22 mouse cellular contexts compared by ENCODE assay signal in genomic region chr14:22611011-22611410, GRCm38 (mm10).
DNase-seq lines count a peak whose midpoint lies in the region; ATAC-seq and TF ChIP-seq lines count a peak whose summit lies in the region.
"Had no signal": no experiment of that assay in that cellular context is flagged by ENCODE, and none has a peak within 500 bp of the region (broad histone marks: within the 10 kb centered on the region; RNA-seq: fewer than 3 reads in every experiment).

No protein-coding gene starts in this region.

- H3K27ac ChIP-seq in heart, adult 2 months, result no peak overlapping the region
- H3K27ac ChIP-seq in midbrain, embryonic 11.5 days (ENCODE audit: low read depth, low read length), result no peak overlapping the region
- H3K27ac ChIP-seq in midbrain, postnatal 0 days (ENCODE audit: low read depth, low read length), result no peak overlapping the region

- no peak for TF ChIP-seq POLR2A in heart, adult 2 months (IDR thresholded peaks at IDR 0.05; ENCODE audit: insufficient read depth, low read depth, low read length)

- DNase-seq in heart, adult 11 months, result peak; percentile 12
- DNase-seq in heart, adult 2 months, result no peak
- DNase-seq in midbrain, embryonic 11.5 days (ENCODE audit: low spot score, missing footprints), result peak; percentile 82
- DNase-seq in midbrain, postnatal 0 days (ENCODE audit: low spot score), result no peak
- DNase-seq in 416B (ENCODE audit: low read depth), result peak; percentile 51
- DNase-seq: adrenal gland, adult 2 months; adrenal gland, adult 8-10 months; adrenal gland, postnatal 10 days; adrenal gland, postnatal 14 days; adrenal gland, postnatal 25 days; adrenal gland, postnatal 36 days; B cell, adult 2 months; cerebellum, adult 11 months; cerebellum, adult 11-12 months; cerebellum, adult 18-20 months; cerebellum, adult 2 months had no signal

- no peak overlapping the region for H3K9ac ChIP-seq in heart, adult 2 months (ENCODE audit: low read depth, low read length)
- H3K9ac ChIP-seq in midbrain, embryonic 11.5 days (ENCODE audit: low read length), result no peak overlapping the region
- no peak overlapping the region for H3K9ac ChIP-seq in midbrain, postnatal 0 days (replicated peaks; ENCODE audit: low read length, poor library complexity, severe bottlenecking)

- H3K4me3 ChIP-seq in heart, adult 2 months, result no peak overlapping the region
- H3K4me3 ChIP-seq in midbrain, embryonic 11.5 days (ENCODE audit: low read depth, low read length), result no peak overlapping the region
- no peak overlapping the region for H3K4me3 ChIP-seq in midbrain, postnatal 0 days (ENCODE audit: low read depth, low read length)

- no peaks in the 10 kb centered on the region for H3K36me3 ChIP-seq in heart, adult 2 months (ENCODE audit: control insufficient read depth, insufficient read depth, low read length)
- no peaks in the 10 kb centered on the region for H3K36me3 ChIP-seq in midbrain, embryonic 11.5 days (ENCODE audit: control insufficient read depth, insufficient read depth, low read length)
- H3K36me3 ChIP-seq in midbrain, postnatal 0 days (ENCODE audit: insufficient read depth, low read length), result no peaks in the 10 kb centered on the region
- H3K36me3 ChIP-seq: G1E had no signal

- no peaks in the 10 kb centered on the region for H3K27me3 ChIP-seq in heart, adult 2 months (ENCODE audit: control insufficient read depth, insufficient read depth, low read length)
- H3K27me3 ChIP-seq in midbrain, embryonic 11.5 days (ENCODE audit: control insufficient read depth, insufficient read depth, low read length), result no peaks in the 10 kb centered on the region
- no peaks in the 10 kb centered on the region for H3K27me3 ChIP-seq in midbrain, postnatal 0 days (ENCODE audit: insufficient read depth, low read length)
- H3K27me3 ChIP-seq: CH12.LX had no signal

- intact Hi-C loops in heart, adult 2 months (cut with DNase I), result no loop called here

- H3K79me2 ChIP-seq in heart, adult 2 months (replicated peaks; ENCODE audit: control insufficient read depth, insufficient read depth, low read length), result no peaks in the 10 kb centered on the region

- 82% methylated on average over 3 of the region's 3 CpGs for WGBS in heart, adult 2 months
- WGBS in midbrain, embryonic 11.5 days, result 92% methylated on average over 3 of the region's 3 CpGs
- 89% methylated on average over 3 of the region's 3 CpGs for WGBS in midbrain, postnatal 0 days

- H3K4me1 ChIP-seq in heart, adult 2 months (ENCODE audit: control insufficient read depth, insufficient read depth, low read length), result no peaks in the 10 kb centered on the region
- H3K4me1 ChIP-seq in midbrain, embryonic 11.5 days (ENCODE audit: control insufficient read depth, insufficient read depth, low read length), result no peaks in the 10 kb centered on the region
- no peaks in the 10 kb centered on the region for H3K4me1 ChIP-seq in midbrain, postnatal 0 days (ENCODE audit: insufficient read depth, low read length)

- TF ChIP-seq CTCF in heart, adult 2 months (IDR thresholded peaks at IDR 0.05), result no peak
- TF ChIP-seq CTCF in midbrain, postnatal 0 days (IDR thresholded peaks at IDR 0.05), result no peak

- TF ChIP-seq EP300 in heart, adult 2 months (IDR thresholded peaks at IDR 0.05; ENCODE audit: insufficient read depth, low read depth, low read length), result no peak

- ATAC-seq in midbrain, embryonic 11.5 days (ENCODE audit: low FRiP score), result no peak
- ATAC-seq in midbrain, postnatal 0 days (ENCODE audit: low FRiP score), result no peak
- ATAC-seq in megakaryocyte, adult 5-6 weeks (ENCODE audit: poor library complexity, severe bottlenecking), result no peak
- ATAC-seq: activated CD4-positive, CD25-positive, alpha-beta regulatory T cell, adult 4 months; CD4-positive, CD25-positive, alpha-beta regulatory T cell, adult 4 months; Patski had no signal

- H3K9me3 ChIP-seq in midbrain, embryonic 11.5 days (ENCODE audit: control insufficient read depth, low read length), result no peaks in the 10 kb centered on the region
- no peaks in the 10 kb centered on the region for H3K9me3 ChIP-seq in midbrain, postnatal 0 days (ENCODE audit: low read length)

- H3K4me2 ChIP-seq in midbrain, embryonic 11.5 days, result no peak overlapping the region
- H3K4me2 ChIP-seq in midbrain, postnatal 0 days (ENCODE audit: low read depth, low read length, poor library complexity, severe bottlenecking), result no peak overlapping the region

Comparison
In these comparisons a context has a peak if more than half of its experiments do, and no peak if none do; other contexts are left out.
1. DNase-seq: peak in heart, adult 11 months (single experiment), midbrain, embryonic 11.5 days (single experiment) and 416B (single experiment); none in heart, adult 2 months (0 of 2) and midbrain, postnatal 0 days (single experiment).